Mouse (Mus musculus) kidney, embryonic 15.5 days (tissue): ENCODE data around the gene Bcl11a. TPM values are rescaled to one million over a fixed set of nuclear protein-coding genes. Genes with fewer than 3 reads are reported as not detected.

Experiments used
- ATAC-seq: fragments of 200-750 bp; cut with Nextera tagmentation; replicated peaks from 2 replicates; pipeline ENCODE4 v1.8.0; 2017; ENCODE audit warnings: moderate TSS enrichment; ENCODE audit not compliant: low FRiP score
- H3K27ac ChIP-seq: fragments of 300-500 bp; sonication (generic); 2 replicates; pipeline ENCODE4 v1.5.1; 2015; ENCODE audit warnings: mild to moderate bottlenecking, inconsistent platforms
- H3K27me3 ChIP-seq: fragments of 300-500 bp; sonication (generic); 2 replicates; pipeline ENCODE4 v1.6.1; 2015; ENCODE audit warnings: inconsistent platforms
- H3K36me3 ChIP-seq: fragments of 300-500 bp; sonication (generic); 2 replicates; pipeline ENCODE4 v1.6.1; 2015; ENCODE audit warnings: inconsistent platforms
- H3K4me1 ChIP-seq: fragments of 300-500 bp; sonication (generic); 2 replicates; pipeline ENCODE4 v1.6.1; 2015; ENCODE audit warnings: inconsistent platforms
- H3K4me2 ChIP-seq: fragments of 300-500 bp; sonication (generic); 2 replicates; pipeline ENCODE4 v1.6.1; 2015; ENCODE audit warnings: moderate library complexity, mild to moderate bottlenecking, inconsistent platforms
- H3K4me3 ChIP-seq: fragments of 300-500 bp; sonication (generic); replicated peaks from 2 replicates; pipeline ENCODE4 v1.5.1; 2015; ENCODE audit warnings: mild to moderate bottlenecking, inconsistent platforms
- H3K9ac ChIP-seq: fragments of 300-500 bp; sonication (generic); 2 replicates; pipeline ENCODE4 v1.6.1; 2015; ENCODE audit warnings: mild to moderate bottlenecking, inconsistent platforms
- H3K9me3 ChIP-seq: fragments of 300-500 bp; sonication (generic); replicated peaks from 2 replicates; pipeline ENCODE4 v1.6.1; 2016; ENCODE audit warnings: inconsistent platforms
- WGBS: fragments of 180-500 bp; shearing (Covaris S2); methylation state at CpG from one replicate; pipeline ENCODE4 v1.1.7; 2015; ENCODE audit warnings: mixed read lengths; 5-methylcytosine and 5-hydroxymethylcytosine counted together
- polyA plus RNA-seq: library from polyadenylated mRNA; unstranded; fragments of >200 nt; fragmentation: Nextera tagmentation; extraction: Ambion mirVana; gene quantifications from 2 replicates; pipeline ENCODE4 v1.2.1, GENCODE M21; 2015

Bcl11a gene
- polyA plus RNA-seq, 1 experiment from 2014 or later = 3.6 TPM

- H3K27me3 ChIP-seq = peaks cover 82% of the 10 kb centered on the region
- H3K4me1 ChIP-seq = peaks cover 57% of the 10 kb centered on the region
- no peaks in the 10 kb centered on the region for H3K36me3 ChIP-seq
- peak overlapping the region; percentile 45 for H3K9ac ChIP-seq
- under 1% methylated on average over 43 of the region's 43 CpGs for whole genome bisulfite sequencing
- peak overlapping the region; percentile 52 for H3K4me3 ChIP-seq
- peak overlapping the region; percentile 89 for H3K4me2 ChIP-seq
- 0 out of 2 replicates have a peak, but pooled peaks have one; percentile 37 for ATAC-seq
- H3K9me3 ChIP-seq = no peaks in the 10 kb centered on the region
- peak overlapping the region; percentile 41; the same call in 1 of the 2 replicates for H3K27ac ChIP-seq
Measured at GRCm38 (mm10) chr11:24081687-24082384, 4.0 kb downstream of the Bcl11a start.

GRCm38 (mm10) chr11:24082385-24083075 is 4.7 kb downstream of the Bcl11a start:
- H3K27me3 ChIP-seq = peaks cover 81% of the 10 kb centered on the region
- peak overlapping the region; percentile 52 for H3K4me3 ChIP-seq
- peak overlapping the region; percentile 89 for H3K4me2 ChIP-seq
- H3K4me1 ChIP-seq = peaks cover 50% of the 10 kb centered on the region
- ATAC-seq = no peak
- H3K9ac ChIP-seq = peak overlapping the region; percentile 45; the same call in 1 of the 2 replicates
- H3K9me3 ChIP-seq = no peaks in the 10 kb centered on the region
- no peaks in the 10 kb centered on the region for H3K36me3 ChIP-seq
- 32% methylated on average over 11 of the region's 11 CpGs for WGBS
- no peak overlapping the region for H3K27ac ChIP-seq

- Histone ChIP-seq H3K9me3 (no peaks in the 10 kb centered on the region), H3K27me3 (peaks cover 82% of the 10 kb centered on the region), H3K4me2 (no peak overlapping the region), H3K27ac (no peak overlapping the region), H3K4me3 (no peak overlapping the region), H3K4me1 (peaks cover 45% of the 10 kb centered on the region), H3K9ac (no peak overlapping the region), H3K36me3 (no peaks in the 10 kb centered on the region)
- no peak for ATAC-seq
- WGBS = 34% methylated on average over 1 of the region's 1 CpGs
Measured at GRCm38 (mm10) chr11:24083076-24083405, 5.2 kb downstream of the Bcl11a start.

GRCm38 (mm10) chr11:24083423-24083822 is 5.6 kb downstream of the Bcl11a start:
- H3K27me3 ChIP-seq = peaks cover 83% of the 10 kb centered on the region
- no peak overlapping the region for H3K27ac ChIP-seq
- no peak overlapping the region for H3K4me3 ChIP-seq
- H3K36me3 ChIP-seq = no peaks in the 10 kb centered on the region
- WGBS = 78% methylated on average over 7 of the region's 7 CpGs
- ATAC-seq = no peak
- H3K4me1 ChIP-seq = peaks cover 41% of the 10 kb centered on the region
- H3K9me3 ChIP-seq = no peaks in the 10 kb centered on the region
- no peak overlapping the region for H3K4me2 ChIP-seq
- H3K9ac ChIP-seq = no peak overlapping the region

GRCm38 (mm10) chr11:24084077-24084476 is 6.2 kb downstream of the Bcl11a start:
- peaks cover 83% of the 10 kb centered on the region for H3K27me3 ChIP-seq
- H3K4me2 ChIP-seq = no peak overlapping the region
- no peak overlapping the region for H3K9ac ChIP-seq
- no peaks in the 10 kb centered on the region for H3K36me3 ChIP-seq
- 68% methylated on average over 3 of the region's 3 CpGs for WGBS
- no peaks in the 10 kb centered on the region for H3K9me3 ChIP-seq
- no peak overlapping the region for H3K4me3 ChIP-seq
- ATAC-seq = no peak
- peaks cover 34% of the 10 kb centered on the region for H3K4me1 ChIP-seq
- no peak overlapping the region for H3K27ac ChIP-seq

- no peak overlapping the region for H3K27ac ChIP-seq
- no peak for ATAC-seq
Measured at GRCm38 (mm10) chr11:24084590-24084989, 6.7 kb downstream of the Bcl11a start.

GRCm38 (mm10) chr11:24085986-24086385 is 8.1 kb downstream of the Bcl11a start:
- Histone ChIP-seq H3K9ac (no peak overlapping the region), H3K4me2 (no peak overlapping the region), H3K27ac (no peak overlapping the region), H3K27me3 (peaks cover 84% of the 10 kb centered on the region), H3K4me1 (peaks cover 15% of the 10 kb centered on the region), H3K36me3 (no peaks in the 10 kb centered on the region), H3K4me3 (no peak overlapping the region), H3K9me3 (no peaks in the 10 kb centered on the region)
- no peak for ATAC-seq
- 59% methylated on average over 6 of the region's 6 CpGs for WGBS

More at GRCm38 (mm10) chr11:24084590-24084989, 6.7 kb downstream of the Bcl11a start:
- Histone ChIP-seq H3K4me1 (peaks cover 29% of the 10 kb centered on the region), H3K27me3 (peaks cover 83% of the 10 kb centered on the region), H3K4me3 (no peak overlapping the region), H3K9ac (no peak overlapping the region), H3K4me2 (no peak overlapping the region), H3K9me3 (no peaks in the 10 kb centered on the region), H3K36me3 (no peaks in the 10 kb centered on the region)
- 90% methylated on average over 4 of the region's 4 CpGs for WGBS

- ATAC-seq = no peak
- peaks cover 89% of the 10 kb centered on the region for H3K27me3 ChIP-seq
Measured at GRCm38 (mm10) chr11:24087069-24087468, 9.2 kb downstream of the Bcl11a start.

GRCm38 (mm10) chr11:24090443-24090842 is 12.6 kb downstream of the Bcl11a start:
- no peak for ATAC-seq
- Histone ChIP-seq H3K27me3 (peaks cover 93% of the 10 kb centered on the region), H3K4me2 (no peak overlapping the region), H3K4me3 (no peak overlapping the region), H3K9ac (no peak overlapping the region), H3K36me3 (no peaks in the 10 kb centered on the region), H3K27ac (no peak overlapping the region), H3K4me1 (0 out of 2 replicates have a peak, but pooled peaks cover 4% of the 10 kb centered on the region), H3K9me3 (no peaks in the 10 kb centered on the region)
- 82% methylated on average over 4 of the region's 4 CpGs for WGBS

More at GRCm38 (mm10) chr11:24087069-24087468, 9.2 kb downstream of the Bcl11a start:
- no peak overlapping the region for H3K4me3 ChIP-seq
- no peak overlapping the region for H3K27ac ChIP-seq
- peaks cover 8% of the 10 kb centered on the region for H3K4me1 ChIP-seq
- no peaks in the 10 kb centered on the region for H3K36me3 ChIP-seq
- 48% methylated on average over 4 of the region's 4 CpGs for WGBS
- no peak overlapping the region for H3K9ac ChIP-seq
- no peak overlapping the region for H3K4me2 ChIP-seq
- no peaks in the 10 kb centered on the region for H3K9me3 ChIP-seq

- Histone ChIP-seq H3K4me2 (no peak overlapping the region), H3K9ac (no peak overlapping the region)
- WGBS = 32% methylated on average over 15 of the region's 15 CpGs
Measured at GRCm38 (mm10) chr11:24091393-24092080, 13.7 kb downstream of the Bcl11a start.

GRCm38 (mm10) chr11:24092618-24093017 is 14.8 kb downstream of the Bcl11a start:
- 57% methylated on average over 3 of the region's 3 CpGs for WGBS
- Histone ChIP-seq H3K9me3 (no peaks in the 10 kb centered on the region), H3K4me1 (0 out of 2 replicates have a peak, but pooled peaks cover 4% of the 10 kb centered on the region), H3K36me3 (no peaks in the 10 kb centered on the region), H3K27me3 (peaks cover 92% of the 10 kb centered on the region), H3K9ac (no peak overlapping the region), H3K4me3 (no peak overlapping the region), H3K4me2 (no peak overlapping the region), H3K27ac (no peak overlapping the region)
- ATAC-seq = no peak

More at GRCm38 (mm10) chr11:24091393-24092080, 13.7 kb downstream of the Bcl11a start:
- no peak overlapping the region for H3K27ac ChIP-seq
- H3K4me3 ChIP-seq = no peak overlapping the region
- H3K9me3 ChIP-seq = no peaks in the 10 kb centered on the region
- 0 out of 2 replicates have a peak, but pooled peaks cover 4% of the 10 kb centered on the region for H3K4me1 ChIP-seq
- no peaks in the 10 kb centered on the region for H3K36me3 ChIP-seq
- no peak for ATAC-seq
- H3K27me3 ChIP-seq = peaks cover 91% of the 10 kb centered on the region

- peaks cover 90% of the 10 kb centered on the region for H3K27me3 ChIP-seq
- 52% methylated on average over 5 of the region's 5 CpGs for WGBS
Measured at GRCm38 (mm10) chr11:24094086-24094487, 16.2 kb downstream of the Bcl11a start.

More at GRCm38 (mm10) chr11:24094086-24094487, 16.2 kb downstream of the Bcl11a start:
- Histone ChIP-seq H3K4me3 (no peak overlapping the region), H3K4me1 (peaks cover 9% of the 10 kb centered on the region; the same call in 1 of the 2 replicates), H3K4me2 (no peak overlapping the region), H3K9me3 (no peaks in the 10 kb centered on the region), H3K36me3 (no peaks in the 10 kb centered on the region), H3K27ac (no peak overlapping the region), H3K9ac (no peak overlapping the region)
- no peak for ATAC-seq
